Mouse (Mus musculus): Measurements from ENCODE around the gene Exoc2.

DNA sequence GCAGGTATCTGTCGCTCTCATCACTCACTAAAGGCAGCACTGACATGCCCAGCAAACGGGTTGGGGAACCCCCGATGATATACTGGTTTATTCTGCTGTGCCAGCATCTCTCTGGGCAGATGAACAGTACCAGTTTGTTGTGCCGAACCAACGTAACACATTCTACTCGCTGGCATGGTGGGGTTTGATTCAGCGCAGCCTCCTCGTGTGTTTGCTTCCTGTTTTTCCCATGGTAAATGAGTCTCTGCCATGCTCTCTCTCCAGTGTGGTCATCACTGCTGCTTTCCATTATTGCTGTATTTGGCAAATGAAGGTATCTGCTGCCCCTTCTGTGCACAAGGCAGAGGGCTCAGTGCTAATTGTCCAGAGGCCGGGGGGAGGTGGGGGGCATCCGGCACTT lies 15.8 kb upstream of the Exoc2 start:
- no peak for TF ChIP-seq CTCF (conservative IDR thresholded peaks at IDR 0.05; ENCODE audit: low read length)
- TF ChIP-seq NANOG (IDR thresholded peaks at IDR 0.05; ENCODE audit: borderline replicate concordance, low read length): no peak
- no peak for TF ChIP-seq POU5F1 (IDR thresholded peaks at IDR 0.05; ENCODE audit: borderline replicate concordance, low read length)

Data from E14TG2a.4 (cell line).